Mouse (Mus musculus): ENCODE results near the gene Slc9a1.

GRCm38 (mm10) chr4:133390585-133390984 lies 21.1 kb downstream of the Slc9a1 start:
- TF ChIP-seq CTCF (IDR thresholded peaks at IDR 0.05; ENCODE audit: low read depth, low read length) (no peak), POLR2AphosphoS5 (IDR thresholded peaks at IDR 0.05; ENCODE audit: insufficient replicate concordance, low read depth, low read length) (no peak), TAL1 (conservative IDR thresholded peaks at IDR 0.05; ENCODE audit: low read depth, low read length) (no peak), GATA1 (IDR thresholded peaks at IDR 0.05; ENCODE audit: borderline replicate concordance, low read length) (no peak)

All from G1E (cell line).